Mouse (Mus musculus) B cell, adult (primary cell): Measurements from ENCODE around the gene Olfr1185-ps1. TPM values are rescaled to one million over a fixed set of nuclear protein-coding genes. Genes with fewer than 3 reads are reported as not detected.

Experiments used
- total RNA-seq: library from RNA; stranded (reverse); gene quantifications from 4 replicates; pipeline ENCODE4 v1.2.4, GENCODE M21; 2023; ENCODE audit not compliant: inconsistent age

The Olfr1185-ps1 gene
- total RNA-seq = not detected in 4 replicates

GRCm38 (mm10) chr2:88493020-88493419 is at the start of gene Olfr1185-ps1:
Gene Olfr1185-ps1 (plus strand): TSS chr2:88493320.

GRCm38 (mm10) chr2:88449031-88449430 is 44.1 kb upstream of the Olfr1185-ps1 start, which contains the start of gene Gm13757:
Gene Gm13757 (minus strand): TSS chr2:88449131.

GRCm38 (mm10) chr2:88454567-88454966 is 38.6 kb upstream of the Olfr1185-ps1 start, which contains the start of gene Olfr1183:
Gene Olfr1183 (plus strand): TSS chr2:88454867.

GRCm38 (mm10) chr2:88483298-88483697 is 9.8 kb upstream of the Olfr1185-ps1 start, which contains the start of gene Olfr1184:
Gene Olfr1184 (plus strand): TSS chr2:88483598.

GRCm38 (mm10) chr2:88518251-88518650 is 25.1 kb downstream of the Olfr1185-ps1 start, which contains the start of gene Olfr1186:
Gene Olfr1186 (plus strand): TSS chr2:88518551.

Other genes starting within 250 kb of the Olfr1185-ps1 start
- gene Olfr1173, start 213.4 kb upstream of the Olfr1185-ps1 start, total RNA-seq = not detected in 4 replicates
- not detected in 4 replicates for gene Olfr1174-ps, start 178.2 kb upstream of the Olfr1185-ps1 start, total RNA-seq
- not detected in 4 replicates for gene Olfr1175-ps, start 166.1 kb upstream of the Olfr1185-ps1 start, total RNA-seq
- not detected in 4 replicates for gene Olfr1176, start 156.6 kb upstream of the Olfr1185-ps1 start, total RNA-seq
- not detected in 4 replicates for gene Olfr1177-ps, start 146.8 kb upstream of the Olfr1185-ps1 start, total RNA-seq
- not detected in 4 replicates for gene Olfr1178, start 106.3 kb upstream of the Olfr1185-ps1 start, total RNA-seq
- gene Olfr1179, start 86.9 kb upstream of the Olfr1185-ps1 start, total RNA-seq = not detected in 4 replicates
- gene Olfr1180, start 74.2 kb upstream of the Olfr1185-ps1 start, total RNA-seq = not detected in 4 replicates
- gene Olfr1181, start 67.1 kb upstream of the Olfr1185-ps1 start, total RNA-seq = not detected in 4 replicates
- not detected in 4 replicates for gene Gm13757, start 44.2 kb upstream of the Olfr1185-ps1 start, total RNA-seq
- gene Olfr1183, start 38.5 kb upstream of the Olfr1185-ps1 start, total RNA-seq = not detected in 4 replicates
- gene Olfr1184, start 9.7 kb upstream of the Olfr1185-ps1 start, total RNA-seq = not detected in 4 replicates
- not detected in 4 replicates for gene Olfr1186, start 25.2 kb downstream of the Olfr1185-ps1 start, total RNA-seq
- gene Olfr1188, start 63.6 kb downstream of the Olfr1185-ps1 start, total RNA-seq = not detected in 4 replicates
- gene Olfr1189, start 93.1 kb downstream of the Olfr1185-ps1 start, total RNA-seq = not detected in 4 replicates
- 0.15 to 0.26 TPM (median 0.16 TPM) in 3 of 4 replicates, not detected in the other for gene Olfr1191-ps1, start 147.2 kb downstream of the Olfr1185-ps1 start, total RNA-seq
- gene Olfr1192-ps1, start 155.2 kb downstream of the Olfr1185-ps1 start, total RNA-seq = not detected in 4 replicates
- gene Olfr1193, start 182.3 kb downstream of the Olfr1185-ps1 start, total RNA-seq = not detected in 4 replicates
- not detected in 4 replicates for gene Olfr1195, start 195.9 kb downstream of the Olfr1185-ps1 start, total RNA-seq
- not detected in 4 replicates for gene Olfr1196, start 211.3 kb downstream of the Olfr1185-ps1 start, total RNA-seq
- gene Olfr1197, start 239.0 kb downstream of the Olfr1185-ps1 start, total RNA-seq = not detected in 4 replicates